Mouse (Mus musculus): Measurements from ENCODE around the gene Heatr6.

Gene Heatr6

GRCm38 (mm10) chr11:83747376-83748265 lies 5.9 kb upstream of the Heatr6 start:
- no peak for DNase-seq (ENCODE audit: low spot score in 2 of 2)

- DNase-seq (ENCODE audit: low spot score in 2 of 2), result no peak
These were observed 731 bp downstream of the Heatr6 start for GRCm38 (mm10) chr11:83754227-83754626.

GRCm38 (mm10) chr11:83767306-83767705 lies 13.8 kb downstream of the Heatr6 start:
- no peak for DNase-seq (ENCODE audit: low spot score in 2 of 2)

- no peak for DNase-seq (ENCODE audit: low spot score in 2 of 2)
These were observed 15.5 kb downstream of the Heatr6 start for GRCm38 (mm10) chr11:83768976-83769375.

- no peak for DNase-seq (ENCODE audit: low spot score in 2 of 2)
These were observed 17.5 kb downstream of the Heatr6 start for GRCm38 (mm10) chr11:83771014-83771413.

GRCm38 (mm10) chr11:83772341-83772740 lies 18.8 kb downstream of the Heatr6 start:
- DNase-seq (ENCODE audit: low spot score in 2 of 2), result no peak

GRCm38 (mm10) chr11:83773691-83774090 lies 20.2 kb downstream of the Heatr6 start:
- no peak for DNase-seq (ENCODE audit: low spot score in 2 of 2)

GRCm38 (mm10) chr11:83774324-83774723 lies 20.8 kb downstream of the Heatr6 start:
- no peak for DNase-seq (ENCODE audit: low spot score in 2 of 2)

GRCm38 (mm10) chr11:83776798-83777197 lies 23.3 kb downstream of the Heatr6 start:
- DNase-seq (ENCODE audit: low spot score in 2 of 2), result no peak

GRCm38 (mm10) chr11:83783931-83784600 lies 30.6 kb downstream of the Heatr6 start:
- no peak for DNase-seq (ENCODE audit: low spot score in 2 of 2)

- no peak for DNase-seq (ENCODE audit: low spot score in 2 of 2)
These were observed 31.2 kb downstream of the Heatr6 start for GRCm38 (mm10) chr11:83784661-83785060.

- DNase-seq (ENCODE audit: low spot score in 2 of 2), result no peak
These were observed 31.9 kb downstream of the Heatr6 start for GRCm38 (mm10) chr11:83785366-83785765.

GRCm38 (mm10) chr11:83786835-83787234 lies 33.3 kb downstream of the Heatr6 start:
- no peak for DNase-seq (ENCODE audit: low spot score in 2 of 2)

GRCm38 (mm10) chr11:83787401-83788021 lies 34.0 kb downstream of the Heatr6 start:
- DNase-seq (ENCODE audit: low spot score in 2 of 2), result no peak

GRCm38 (mm10) chr11:83788331-83788730 lies 34.8 kb downstream of the Heatr6 start:
- no peak for DNase-seq (ENCODE audit: low spot score in 2 of 2)

- no peak for DNase-seq (ENCODE audit: low spot score in 2 of 2)
These were observed 35.8 kb downstream of the Heatr6 start for GRCm38 (mm10) chr11:83789259-83789658.

GRCm38 (mm10) chr11:83791133-83791532 lies 37.6 kb downstream of the Heatr6 start:
- DNase-seq (ENCODE audit: low spot score in 2 of 2), result no peak

GRCm38 (mm10) chr11:83792316-83792914 lies 38.9 kb downstream of the Heatr6 start:
- no peak for DNase-seq (ENCODE audit: low spot score in 2 of 2)

- DNase-seq (ENCODE audit: low spot score in 2 of 2), result no peak
These were observed 39.8 kb downstream of the Heatr6 start for GRCm38 (mm10) chr11:83793264-83793663.

GRCm38 (mm10) chr11:83796112-83796511 lies 42.6 kb downstream of the Heatr6 start:
- DNase-seq (ENCODE audit: low spot score in 2 of 2), result no peak

GRCm38 (mm10) chr11:83796980-83797608 lies 43.6 kb downstream of the Heatr6 start:
- DNase-seq (ENCODE audit: low spot score in 2 of 2), result no peak

Measured in urinary bladder, postnatal 4 days (tissue).